Mouse (Mus musculus) cerebellum, adult (tissue): ENCODE data around the gene Chrnb2.
A peak's percentile ranks its signal among the peaks of the same experiment; 100 is the strongest.

Experiments
- ATAC-seq: cut with Nextera tagmentation; 2 replicates; pipeline ENCODE4 v1.9.2; 2017; ENCODE audit warnings: mild to moderate bottlenecking, moderate library complexity, mixed read lengths; ENCODE audit not compliant: insufficient number of reproducible peaks, low FRiP score, low TSS enrichment

Gene Chrnb2

GRCm38 (mm10) chr3:89781640-89782039, 17.2 kb upstream of the Chrnb2 start:
- ATAC-seq = no peak

DNA sequence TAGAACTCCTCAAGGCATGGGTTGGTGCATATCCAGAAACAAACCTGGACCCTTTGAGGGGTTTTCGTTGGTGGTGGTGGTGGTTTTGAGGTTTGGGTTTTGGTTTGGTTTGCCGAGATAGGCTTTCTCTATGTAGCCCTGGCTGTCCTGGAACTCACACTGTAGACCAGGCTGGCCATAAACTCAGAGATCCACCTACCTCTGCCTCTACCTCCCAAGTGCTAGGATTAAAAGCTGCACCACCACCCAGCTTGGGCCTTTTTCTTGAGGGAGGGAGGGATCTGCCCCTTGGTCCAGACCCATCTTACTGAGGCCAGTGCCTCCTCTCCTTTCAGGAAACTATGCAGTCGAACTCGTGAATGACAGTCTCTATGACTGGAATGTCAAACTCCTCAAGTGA, 15.7 kb upstream of the Chrnb2 start:
- ATAC-seq = no peak

- no peak for ATAC-seq
Observed at GRCm38 (mm10) chr3:89776001-89776400, 11.6 kb upstream of the Chrnb2 start.

- no peak for ATAC-seq
Observed at GRCm38 (mm10) chr3:89774236-89774960, 10.0 kb upstream of the Chrnb2 start.

DNA sequence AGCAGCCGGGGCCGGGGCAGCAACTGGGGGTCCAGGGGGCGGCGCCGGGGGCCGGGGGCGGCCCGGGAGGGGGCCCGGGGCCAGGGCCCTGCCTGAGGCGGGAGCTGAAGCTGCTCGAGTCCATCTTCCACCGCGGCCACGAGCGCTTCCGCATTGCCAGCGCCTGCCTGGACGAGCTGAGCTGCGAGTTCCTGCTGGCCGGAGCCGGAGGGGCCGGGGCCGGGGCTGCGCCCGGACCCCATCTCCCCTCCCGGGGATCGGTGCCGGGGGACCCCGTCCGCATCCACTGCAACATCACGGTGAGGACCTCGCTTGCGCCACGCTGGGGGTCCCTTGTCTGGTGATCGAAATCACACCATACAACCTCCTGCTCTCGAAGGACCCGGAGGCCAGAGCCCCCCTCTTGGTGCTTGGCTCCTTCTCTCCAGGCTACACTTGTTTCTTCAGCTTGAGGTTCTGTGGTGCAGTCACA, 9.3 kb upstream of the Chrnb2 start:
- 0 out of 2 replicates have a peak, but pooled peaks have one; percentile 8 for ATAC-seq

DNA sequence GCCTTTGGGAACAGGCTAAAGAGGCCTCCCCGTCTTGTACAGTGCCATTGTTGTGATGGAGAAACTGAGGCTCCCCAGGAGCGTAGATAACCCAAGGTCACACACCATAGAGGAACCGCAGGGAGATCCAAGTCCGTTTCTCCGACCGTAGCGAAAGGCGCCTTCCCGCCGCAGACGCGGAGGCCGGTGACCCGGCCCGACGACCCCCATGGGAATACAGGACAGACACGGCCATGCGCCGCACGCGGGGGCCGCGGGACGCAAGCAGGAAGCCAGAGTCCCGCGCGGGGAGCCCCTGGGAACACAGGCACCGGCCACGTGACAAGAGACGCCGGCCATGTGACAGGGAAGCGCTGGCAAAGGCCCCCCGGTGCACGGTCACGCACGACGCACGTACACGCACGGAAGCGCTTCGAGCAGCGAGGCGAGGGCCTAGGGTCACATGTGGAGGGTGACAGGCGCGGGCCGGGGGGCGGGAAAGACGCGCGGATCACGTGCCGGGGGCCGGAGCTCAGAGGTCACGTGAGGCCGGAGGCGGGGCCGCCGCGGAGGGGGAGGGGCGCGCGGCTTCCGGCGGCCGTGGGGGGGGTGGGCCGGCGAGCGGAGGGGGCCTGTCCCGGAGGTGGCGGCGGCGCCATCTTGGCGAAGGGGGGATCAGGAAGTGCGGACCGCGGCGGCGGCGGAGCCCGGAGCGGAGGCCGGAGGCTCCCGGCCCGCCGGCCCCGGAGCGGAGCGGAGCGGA, 8.7 kb upstream of the Chrnb2 start, which contains the start of gene Ube2q1:
Gene Ube2q1 (plus strand): TSS at position 649 of the 742 bp plus-strand sequence.
- ATAC-seq = peak; percentile 86

DNA sequence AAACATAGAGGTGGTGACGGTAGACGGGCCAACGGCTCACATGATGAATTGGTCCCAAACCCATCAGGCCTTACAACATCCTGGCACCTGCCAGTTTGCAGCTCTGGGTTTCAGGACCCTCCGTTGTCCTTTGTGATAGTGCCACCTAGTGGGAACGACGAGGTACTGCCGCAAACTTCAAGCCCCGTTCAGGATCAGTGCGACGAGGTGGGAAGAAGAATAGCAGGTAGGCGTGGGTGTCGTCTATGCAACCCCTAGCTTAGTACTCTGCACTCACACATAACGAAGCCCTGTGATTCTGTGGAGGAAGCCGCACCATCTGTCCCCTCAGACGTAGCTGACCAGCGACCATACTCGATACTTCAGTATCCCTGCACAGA, 8.1 kb upstream of the Chrnb2 start:
- peak; percentile 69 for ATAC-seq

- no peak for ATAC-seq
Observed at GRCm38 (mm10) chr3:89770425-89771002, 6.1 kb upstream of the Chrnb2 start.

- no peak for ATAC-seq
Observed at GRCm38 (mm10) chr3:89769584-89769983, 5.2 kb upstream of the Chrnb2 start.

GRCm38 (mm10) chr3:89759786-89760185, 4.6 kb downstream of the Chrnb2 start:
- peak; percentile 60 for ATAC-seq

DNA sequence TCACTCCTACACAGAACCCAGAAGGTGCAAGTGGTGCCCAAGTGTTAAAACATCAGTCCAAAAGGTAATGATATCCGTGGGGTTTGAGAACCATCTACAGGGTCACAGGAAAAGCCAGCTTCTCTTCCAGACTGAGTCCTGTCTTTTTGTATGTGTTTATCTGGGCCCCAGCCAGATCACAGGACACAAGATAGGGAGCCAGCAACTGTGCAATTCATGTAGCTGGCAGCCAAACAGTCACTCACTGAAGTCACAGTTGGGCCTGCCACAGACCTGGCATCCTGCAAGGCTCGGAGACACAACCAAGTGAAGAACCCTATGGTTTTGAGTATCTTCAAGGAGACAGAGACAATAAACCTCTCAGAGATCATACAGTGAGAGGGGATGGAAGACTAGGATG, 6.6 kb downstream of the Chrnb2 start:
- ATAC-seq = no peak

GRCm38 (mm10) chr3:89755283-89755682, 9.1 kb downstream of the Chrnb2 start:
- no peak for ATAC-seq

- ATAC-seq = no peak
Observed at GRCm38 (mm10) chr3:89752307-89752706, 12.1 kb downstream of the Chrnb2 start.

GRCm38 (mm10) chr3:89738509-89738908, 25.9 kb downstream of the Chrnb2 start:
- no peak for ATAC-seq

DNA sequence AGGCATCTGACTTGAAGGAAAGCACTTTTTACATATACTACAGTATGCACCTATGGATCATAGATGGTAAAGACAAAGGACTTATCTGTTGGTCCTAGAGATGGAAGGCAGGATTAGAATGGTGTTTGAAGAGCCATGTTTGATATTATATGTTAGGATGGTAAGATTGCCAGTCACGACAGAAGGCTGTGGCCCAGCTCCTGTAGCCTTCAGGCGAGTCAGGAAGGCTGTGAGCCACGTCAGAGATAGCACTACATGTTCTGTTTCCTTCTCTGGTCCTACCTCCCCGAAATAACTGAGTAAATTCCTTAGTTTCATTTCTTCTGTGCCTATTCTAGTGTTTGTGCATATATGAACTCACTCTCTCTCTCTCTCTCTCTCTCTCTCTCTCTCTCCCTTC, 32.3 kb downstream of the Chrnb2 start:
- ATAC-seq = no peak

DNA sequence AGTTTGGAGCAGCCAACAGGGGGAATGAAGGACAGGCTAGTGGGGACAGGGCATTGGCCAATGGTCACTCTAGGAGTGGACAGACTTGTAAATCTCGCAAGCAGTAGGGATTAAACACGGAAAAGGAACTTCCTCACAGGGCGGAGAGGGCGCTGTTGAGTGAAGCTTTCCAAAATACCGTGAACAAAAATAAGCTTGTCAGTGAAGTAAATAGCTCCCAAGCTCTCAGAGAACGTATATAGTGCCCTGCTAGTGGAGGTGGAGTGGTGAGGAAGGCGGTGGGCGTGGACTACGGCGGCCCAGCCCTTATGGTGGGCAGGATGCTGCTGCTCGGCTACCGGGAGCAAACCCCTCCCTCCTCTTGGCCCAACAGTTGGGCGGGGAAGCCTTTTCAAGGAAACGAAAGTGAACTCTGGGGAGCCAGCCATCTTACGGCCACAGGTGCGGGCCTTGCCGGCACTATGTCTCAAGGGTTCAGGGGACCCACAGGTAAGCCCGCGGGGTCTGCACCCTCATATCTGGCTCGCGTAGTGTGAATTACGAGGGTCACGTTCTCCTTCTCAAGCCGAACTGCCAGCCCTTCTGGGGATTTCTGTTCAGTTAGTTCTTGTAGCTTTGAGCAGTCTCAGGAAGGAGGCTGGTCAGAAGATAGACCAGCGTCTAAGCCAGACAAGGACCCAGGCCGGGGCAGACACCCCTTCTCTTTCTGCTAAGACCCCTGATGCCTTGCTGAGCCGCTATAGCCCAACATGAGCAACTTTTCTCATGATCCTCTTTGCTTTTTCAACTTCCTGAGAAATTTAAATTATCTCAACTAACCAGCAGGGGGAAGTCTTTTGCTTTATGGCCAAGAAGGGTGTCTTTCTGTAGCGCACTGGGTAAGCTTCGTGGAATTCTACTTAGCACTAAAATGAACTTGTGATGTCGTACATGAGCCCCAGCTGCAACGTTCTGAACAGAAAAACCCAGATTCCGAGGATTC, 33.8 kb downstream of the Chrnb2 start:
- peak; percentile 74 for ATAC-seq

DNA sequence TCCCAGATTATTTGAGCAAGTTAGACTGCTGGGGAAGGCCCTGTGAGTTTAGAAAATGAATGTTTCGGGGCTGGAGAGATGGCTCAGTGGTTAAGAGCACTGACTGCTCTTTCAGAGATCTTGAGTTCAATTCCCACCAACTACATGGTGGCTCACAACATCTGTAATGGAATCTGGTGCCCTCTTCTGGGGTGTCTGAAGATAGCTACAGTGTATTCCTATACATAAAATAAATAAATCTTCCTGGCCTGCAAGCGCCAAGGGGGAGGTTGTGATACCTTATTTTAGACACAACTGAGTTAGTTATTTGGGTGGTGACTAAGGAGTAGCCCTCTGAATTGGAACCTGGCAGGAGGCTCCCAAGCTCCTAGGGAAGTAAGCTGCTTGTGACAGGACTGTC, 35.6 kb downstream of the Chrnb2 start:
- ATAC-seq = no peak

GRCm38 (mm10) chr3:89727028-89727427, 37.4 kb downstream of the Chrnb2 start:
- 0 out of 2 replicates have a peak, but pooled peaks have one; percentile 34 for ATAC-seq

DNA sequence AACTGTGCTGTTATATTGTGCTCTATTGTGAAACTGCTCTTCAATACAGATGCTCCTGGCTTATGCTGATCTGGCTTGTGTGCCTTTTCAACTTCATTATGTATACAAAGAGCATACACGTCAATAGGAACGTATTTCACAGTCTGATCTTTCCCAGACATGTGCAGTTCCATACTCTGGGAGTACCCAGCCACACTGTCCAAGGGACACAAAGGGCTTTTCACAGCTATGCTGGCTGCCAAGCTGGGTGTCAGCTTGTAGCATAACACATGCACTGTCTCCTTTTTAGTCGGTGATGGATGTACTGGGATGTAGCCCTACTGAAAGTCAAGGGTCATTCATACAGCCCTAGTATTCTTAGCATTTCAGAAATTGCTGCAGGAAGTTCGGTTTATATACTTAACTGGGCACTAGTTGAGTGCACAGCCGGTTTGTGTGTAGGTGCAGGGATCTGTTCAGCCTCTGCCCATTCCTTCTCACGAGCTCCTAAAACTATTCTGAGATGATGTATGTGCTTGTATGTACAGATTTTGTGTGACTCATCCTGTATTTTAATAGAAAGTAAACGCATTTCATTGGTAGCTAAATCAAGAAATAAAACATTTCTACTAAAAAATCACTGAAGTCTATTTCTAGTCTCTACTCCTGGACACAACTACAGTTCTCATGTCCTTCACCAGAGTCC, 40.9 kb downstream of the Chrnb2 start:
- ATAC-seq = no peak

- ATAC-seq = no peak
Observed at GRCm38 (mm10) chr3:89722032-89722431, 42.4 kb downstream of the Chrnb2 start.
